Mouse (Mus musculus): ENCODE results near the gene Il13.

Il13 gene

GRCm38 (mm10) chr11:53634556-53634955, at the start of gene Il13:
Il13 (minus strand) TSS chr11:53634702.
- no peak for DNase-seq (ENCODE audit: low read depth, low spot score)

- no peak for DNase-seq (ENCODE audit: low read depth, low spot score)
Observed at GRCm38 (mm10) chr11:53682994-53683530, 48.6 kb upstream of the Il13 start.

DNA sequence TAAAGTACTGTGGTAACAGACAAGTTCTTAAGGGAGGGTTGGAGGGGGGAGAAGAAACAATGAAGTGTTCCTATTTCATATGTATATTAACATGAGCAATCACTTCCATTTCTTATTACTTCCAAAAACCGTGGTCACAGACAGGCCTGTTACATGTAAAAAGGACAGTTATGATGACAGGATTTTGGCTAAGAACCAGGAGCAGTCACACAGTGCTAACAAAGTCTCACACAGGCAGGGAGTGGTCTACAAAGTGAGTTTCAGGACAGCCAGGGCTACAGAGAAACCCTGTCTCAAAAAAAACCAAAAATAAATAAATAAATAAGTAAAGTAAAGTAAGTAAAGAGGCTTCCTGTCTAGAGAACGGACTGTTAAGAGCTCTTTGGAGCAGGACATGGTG, 47.7 kb upstream of the Il13 start:
- no peak for DNase-seq (ENCODE audit: low read depth, low spot score)

DNA sequence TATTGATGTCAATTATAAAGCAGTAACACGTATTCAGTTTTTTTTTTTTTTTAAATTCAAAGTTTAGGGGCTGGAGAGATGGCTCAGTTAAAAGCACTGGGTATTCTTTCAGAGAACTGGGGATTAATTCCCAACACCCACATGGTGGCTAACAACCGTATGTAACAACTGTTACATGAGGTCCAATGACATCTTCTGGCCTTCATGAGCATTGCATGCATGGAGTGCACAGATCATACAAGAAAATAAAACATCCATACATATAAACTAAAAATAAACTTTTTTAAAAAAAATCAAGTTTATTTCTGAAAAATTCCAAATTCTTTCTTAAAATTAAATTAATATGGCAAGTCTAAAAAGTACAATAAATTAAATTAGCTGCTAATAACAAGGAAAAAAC, 47.2 kb upstream of the Il13 start:
- no peak for DNase-seq (ENCODE audit: low read depth, low spot score)

- DNase-seq (ENCODE audit: low read depth, low spot score) = no peak
Observed at GRCm38 (mm10) chr11:53680141-53680540, 45.6 kb upstream of the Il13 start.

DNA sequence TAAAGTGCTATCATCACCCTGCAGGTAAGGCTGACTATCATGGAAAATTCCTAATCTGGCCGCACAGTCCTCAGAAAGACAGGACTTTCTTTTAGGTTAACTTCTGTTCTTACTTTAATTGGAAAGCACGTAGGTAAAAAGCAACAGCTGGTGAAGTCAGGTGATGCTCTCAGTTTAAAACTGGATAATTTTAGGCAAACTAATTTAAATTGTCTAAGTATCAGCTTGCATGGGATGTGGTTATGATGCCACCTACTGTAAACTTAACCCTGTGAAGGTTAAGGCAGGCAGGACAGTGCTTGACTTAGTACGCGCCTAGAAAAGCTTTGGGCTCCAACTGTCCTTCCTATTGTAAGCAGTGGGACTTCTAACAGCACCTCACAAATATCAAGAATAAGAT, 36.9 kb upstream of the Il13 start:
- no peak for DNase-seq (ENCODE audit: low read depth, low spot score)

GRCm38 (mm10) chr11:53664091-53664490, 29.6 kb upstream of the Il13 start:
- DNase-seq (ENCODE audit: low read depth, low spot score) = no peak

DNA sequence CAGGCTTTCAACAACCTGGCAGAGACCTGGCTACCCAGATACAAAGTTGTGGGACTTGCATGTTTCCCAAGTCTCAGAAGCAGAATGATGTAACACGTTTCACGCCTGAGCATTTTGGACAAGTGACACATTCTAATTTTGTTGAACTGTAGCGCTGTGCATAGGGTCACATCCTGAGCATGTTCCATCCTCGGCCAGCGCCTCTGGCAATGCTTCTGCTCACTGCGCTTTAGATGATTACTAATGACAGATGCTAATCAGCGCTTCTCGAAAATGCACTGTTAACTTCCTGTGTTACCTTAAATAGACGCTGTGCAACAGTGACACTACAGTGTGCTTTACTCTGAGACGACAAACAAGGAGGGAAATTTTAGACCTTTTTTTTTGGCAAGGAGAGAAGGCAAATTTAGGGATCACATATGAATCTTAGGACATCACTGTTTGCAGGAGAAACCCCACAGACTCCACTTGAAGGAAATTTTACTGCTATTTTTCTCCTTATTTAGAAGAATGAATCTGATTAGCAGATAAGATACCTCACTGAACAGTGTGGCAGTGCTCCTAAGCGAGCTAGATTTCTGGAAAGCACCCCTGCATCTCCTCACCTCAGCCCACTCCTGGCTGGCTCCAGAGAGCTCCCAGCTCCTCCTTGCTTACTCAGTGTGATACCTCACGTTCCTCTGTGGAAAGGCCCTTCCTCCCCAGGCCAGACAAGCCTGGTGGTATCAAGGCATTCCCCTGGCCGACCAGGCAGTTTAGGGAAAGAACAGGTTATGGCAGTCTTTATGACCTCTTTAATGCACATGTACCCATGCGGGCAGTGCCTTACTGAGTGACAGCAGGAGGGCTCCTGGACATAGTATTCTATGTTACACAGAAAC, 28.5 kb upstream of the Il13 start:
- DNase-seq (ENCODE audit: low read depth, low spot score) = no peak

DNA sequence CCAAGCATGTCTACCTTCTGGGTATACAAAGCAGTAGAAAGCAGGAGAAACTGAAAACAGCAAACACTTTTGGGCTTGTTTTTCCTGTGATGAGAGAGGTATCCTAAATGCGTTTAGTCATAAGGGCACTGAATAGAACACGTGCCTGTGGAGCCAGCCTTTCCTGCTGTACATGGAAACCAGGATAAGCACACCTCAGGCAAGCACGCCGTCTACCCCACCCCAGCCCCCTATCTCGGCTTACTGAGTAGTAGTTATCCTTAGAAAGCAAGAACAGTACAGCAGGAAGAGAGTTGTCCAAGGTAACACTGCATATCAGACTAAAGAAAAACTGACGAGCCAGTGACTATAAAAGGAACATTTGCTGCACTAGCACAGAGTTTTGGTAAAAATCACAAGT, 23.3 kb upstream of the Il13 start:
- no peak for DNase-seq (ENCODE audit: low read depth, low spot score)

- no peak for DNase-seq (ENCODE audit: low read depth, low spot score)
Observed at GRCm38 (mm10) chr11:53657381-53657780, 22.9 kb upstream of the Il13 start.

DNA sequence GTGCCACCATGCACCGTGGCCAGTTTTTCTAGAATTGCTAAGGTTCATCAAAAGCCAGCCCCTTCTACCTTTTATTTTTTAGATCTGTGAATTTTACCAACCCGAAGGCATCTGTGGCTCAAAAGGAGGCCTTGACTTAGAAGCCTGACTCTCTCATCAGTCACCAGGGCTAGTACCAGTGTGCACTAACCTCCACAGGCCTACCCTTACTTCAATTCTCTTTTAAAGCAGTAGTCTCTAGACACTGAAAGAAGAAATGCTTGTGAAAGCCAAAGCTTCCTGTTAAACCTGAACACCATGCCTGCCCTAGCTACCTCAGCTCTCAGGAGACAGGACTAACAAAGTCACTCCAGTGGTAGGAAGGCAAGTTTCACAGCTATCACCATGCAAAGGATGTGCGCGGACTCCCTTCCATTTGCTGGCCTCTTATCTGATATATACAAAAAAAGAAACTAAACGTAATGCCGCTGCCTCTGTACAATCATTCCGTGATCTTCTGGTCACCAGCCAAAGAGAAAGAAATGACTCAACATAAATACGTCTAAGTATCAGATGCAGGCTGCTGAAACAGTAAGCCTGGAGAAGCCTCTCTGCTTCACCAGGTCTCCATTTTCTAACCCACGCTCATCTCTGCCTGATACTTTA, 22.2 kb upstream of the Il13 start:
- DNase-seq (ENCODE audit: low read depth, low spot score) = no peak

- DNase-seq (ENCODE audit: low read depth, low spot score) = no peak
Observed at GRCm38 (mm10) chr11:53655043-53655442, 20.5 kb upstream of the Il13 start.

DNA sequence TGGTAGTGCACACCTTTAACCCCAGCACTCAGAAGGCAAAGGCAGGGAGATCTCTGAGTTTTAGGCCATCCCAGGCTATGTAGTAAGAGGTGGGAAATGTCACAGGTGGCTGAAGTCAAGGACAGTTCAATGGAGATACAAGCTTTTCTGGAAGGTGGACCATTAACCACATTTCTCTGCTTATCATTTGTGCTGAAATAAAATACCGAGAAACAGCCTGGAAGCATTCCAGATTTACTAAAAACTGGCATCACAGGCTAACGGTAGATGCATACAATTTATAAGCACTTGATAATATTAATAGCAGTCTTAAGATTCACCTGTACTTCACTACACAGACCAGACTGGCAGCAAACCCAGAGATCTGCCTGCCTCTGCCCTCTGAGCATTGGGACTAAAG, 17.9 kb upstream of the Il13 start:
- no peak for DNase-seq (ENCODE audit: low read depth, low spot score)

DNA sequence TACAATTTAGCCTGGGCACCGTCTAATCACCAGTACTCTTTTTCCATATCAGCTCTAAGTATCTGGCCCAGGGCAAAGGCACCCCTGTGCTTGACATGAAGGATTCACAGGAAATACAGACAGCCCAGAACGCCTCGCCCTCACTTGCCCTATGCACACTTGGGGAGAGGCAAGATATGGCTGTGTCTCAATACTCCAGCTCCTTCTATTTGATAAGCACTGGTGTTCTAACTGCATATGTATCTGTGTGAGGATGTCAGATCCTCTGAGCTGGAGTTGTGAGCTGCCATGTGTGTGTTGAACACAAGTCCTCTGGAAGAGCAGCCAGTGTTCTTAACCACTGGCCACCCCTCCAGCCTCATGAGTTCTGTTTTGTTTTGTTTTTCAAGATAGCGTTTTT, 16.9 kb upstream of the Il13 start:
- no peak for DNase-seq (ENCODE audit: low read depth, low spot score)

DNA sequence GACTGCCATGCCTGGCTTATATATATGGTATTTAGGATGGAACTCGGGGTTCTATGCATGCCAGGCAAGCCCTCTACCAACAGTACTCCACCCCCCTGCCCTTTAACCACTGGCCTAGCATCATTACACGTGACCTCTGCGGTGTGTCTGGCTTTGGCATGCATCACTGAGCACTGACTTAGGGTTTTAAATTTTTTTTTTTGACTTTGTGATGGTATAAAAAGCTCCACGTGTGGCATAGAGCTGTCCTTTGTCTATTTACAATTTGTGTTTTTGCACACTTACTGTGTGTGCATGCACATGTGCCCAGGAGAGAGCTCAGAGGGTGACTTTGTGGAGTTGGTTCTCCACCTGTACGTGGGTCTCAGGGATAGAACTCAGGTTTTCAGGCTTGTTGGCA, 9.5 kb upstream of the Il13 start:
- no peak for DNase-seq (ENCODE audit: low read depth, low spot score)

DNA sequence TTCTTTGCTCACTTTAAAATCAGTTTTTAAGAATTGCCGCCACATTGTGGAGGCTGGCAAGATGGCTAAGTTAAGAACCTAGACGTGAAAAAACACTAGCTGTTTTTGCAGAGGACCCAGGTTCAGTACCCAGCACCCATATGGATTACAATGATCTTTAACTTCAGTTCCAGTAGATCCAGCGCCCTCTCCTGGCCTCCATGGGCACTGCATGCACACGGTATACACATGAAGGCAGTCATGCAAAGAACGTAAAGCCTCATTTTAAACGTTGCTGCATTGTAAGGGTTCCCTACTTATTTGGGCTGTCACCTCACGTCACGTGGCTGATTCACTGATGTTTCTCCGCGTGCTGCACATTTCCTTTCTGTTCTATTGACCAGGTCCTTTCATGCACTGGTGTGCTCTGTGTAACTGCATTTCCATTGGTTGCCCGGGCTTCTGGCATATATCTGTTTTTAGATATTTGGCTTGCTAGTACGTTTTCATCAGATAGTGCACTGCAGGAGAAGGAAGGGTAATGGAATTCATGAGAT, 8.3 kb upstream of the Il13 start:
- no peak for DNase-seq (ENCODE audit: low read depth, low spot score)

- no peak for DNase-seq (ENCODE audit: low read depth, low spot score)
Observed at GRCm38 (mm10) chr11:53637803-53638260, 3.3 kb upstream of the Il13 start.

DNA sequence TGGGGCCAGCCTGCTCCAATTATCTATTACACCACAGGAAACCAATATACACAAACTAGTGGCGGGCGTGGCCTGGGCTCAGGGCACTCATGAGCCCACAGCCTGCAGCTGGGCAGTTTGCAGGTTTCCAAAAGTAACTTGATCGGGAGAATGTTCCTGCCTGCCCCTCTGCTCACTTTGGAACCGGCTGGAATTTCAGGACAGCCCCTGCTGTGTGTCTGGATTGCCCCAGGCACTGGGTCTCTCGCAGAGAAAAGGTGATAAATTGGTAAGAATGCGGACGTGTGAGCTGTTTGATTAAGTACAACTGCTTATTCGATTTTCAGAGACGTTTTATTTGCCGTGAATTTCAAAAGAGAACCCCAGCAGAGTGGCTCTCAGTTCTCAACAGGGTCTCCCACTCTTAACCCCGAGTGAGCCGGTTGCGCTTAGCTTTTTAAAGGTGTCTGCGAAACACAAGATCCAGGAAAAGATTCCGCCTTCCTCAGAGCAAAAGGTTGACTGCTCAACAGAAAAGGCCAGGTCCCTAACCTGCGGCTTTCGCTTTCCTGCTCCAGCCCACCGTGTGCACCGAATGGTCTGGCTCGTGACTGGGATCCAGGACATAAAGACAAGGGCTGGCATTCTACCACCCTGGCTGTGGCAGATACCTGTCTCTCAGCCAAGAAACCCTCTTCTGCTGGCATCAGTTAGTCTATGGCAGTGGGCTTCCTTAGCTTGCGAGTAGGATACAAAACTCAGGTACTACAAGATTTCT, 2.7 kb upstream of the Il13 start:
- no peak for DNase-seq (ENCODE audit: low read depth, low spot score)

GRCm38 (mm10) chr11:53636183-53636646, 1.7 kb upstream of the Il13 start:
- no peak for DNase-seq (ENCODE audit: low read depth, low spot score)

- no peak for DNase-seq (ENCODE audit: low read depth, low spot score)
Observed at GRCm38 (mm10) chr11:53635590-53636182, 1.2 kb upstream of the Il13 start.

DNA sequence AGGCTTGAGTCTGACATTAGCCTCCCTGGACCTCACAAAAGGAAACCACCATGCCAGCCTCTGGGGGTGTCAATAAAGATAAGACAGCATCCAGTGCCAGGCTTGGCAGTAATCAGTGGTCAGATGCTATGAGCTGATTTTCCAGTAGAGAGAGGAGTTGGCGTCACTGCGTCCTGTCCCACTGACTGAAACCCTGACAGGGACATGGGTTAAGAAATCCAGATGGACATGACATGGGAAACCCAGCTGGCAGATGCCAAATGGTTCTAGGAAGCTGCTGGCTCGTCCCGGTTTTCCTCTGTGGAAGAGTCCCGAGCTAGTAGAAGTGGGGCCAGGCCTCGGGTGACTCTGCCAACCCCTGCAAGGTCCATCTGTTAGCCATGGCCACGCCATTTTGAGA, 858 bp downstream of the Il13 start:
- DNase-seq (ENCODE audit: low read depth, low spot score) = no peak

Data from retina, postnatal 7 days (tissue).